Mouse (Mus musculus): ENCODE data around the gene 4930402H24Rik. TPM values are rescaled to one million over a fixed set of nuclear protein-coding genes. Genes with fewer than 3 reads are reported as not detected.

Gene 4930402H24Rik
- polyA plus RNA-seq, 1 experiment from 2014 or later: 28.2 TPM

- Histone ChIP-seq H3K9ac (peak overlapping the region; percentile 74), H3K4me3 (ENCODE audit: low read depth, low read length) (peak overlapping the region; percentile 91), H3K36me3 (ENCODE audit: insufficient read depth) (0 out of 2 replicates have a peak, but pooled peaks cover 6% of the 10 kb centered on the region), H3K9me3 (ENCODE audit: low read depth, low read length) (no peaks in the 10 kb centered on the region), H3K4me2 (peak overlapping the region; percentile 88), H3K27me3 (ENCODE audit: insufficient read depth, low read length) (no peaks in the 10 kb centered on the region), H3K4me1 (ENCODE audit: insufficient read depth) (no peaks in the 10 kb centered on the region; the same call in 1 of the 2 replicates), H3K27ac (ENCODE audit: low read depth) (peak overlapping the region; percentile 78; the same call in 1 of the 2 replicates)
- DNase-seq (no peak), ATAC-seq (ENCODE audit: insufficient read depth) (no peak; the same call in 1 of the 2 replicates)
- WGBS: 0% methylated on average over 19 of the region's 19 CpGs
- peak; percentile 48 for TF ChIP-seq CTCF (IDR thresholded peaks at IDR 0.05; ENCODE audit: low read depth)
These were observed 66.7 kb downstream of the 4930402H24Rik start for GRCm38 (mm10) chr2:130839528-130839873.

GRCm38 (mm10) chr2:130839084-130839483, 67.1 kb downstream of the 4930402H24Rik start:
- 0 out of 2 replicates have a peak, but pooled peaks cover 6% of the 10 kb centered on the region for H3K36me3 ChIP-seq (ENCODE audit: insufficient read depth)
- no peak for ATAC-seq (ENCODE audit: insufficient read depth)
- peak overlapping the region; percentile 91 for H3K4me3 ChIP-seq (ENCODE audit: low read depth, low read length)

GRCm38 (mm10) chr2:130838131-130838530, 68.1 kb downstream of the 4930402H24Rik start:
- Histone ChIP-seq H3K27me3 (ENCODE audit: insufficient read depth, low read length) (no peaks in the 10 kb centered on the region), H3K9me3 (ENCODE audit: low read depth, low read length) (no peaks in the 10 kb centered on the region), H3K27ac (ENCODE audit: low read depth) (no peak overlapping the region), H3K9ac (no peak overlapping the region), H3K4me2 (peak overlapping the region; percentile 88), H3K4me3 (ENCODE audit: low read depth, low read length) (no peak overlapping the region), H3K4me1 (ENCODE audit: insufficient read depth) (no peaks in the 10 kb centered on the region; the same call in 1 of the 2 replicates), H3K36me3 (ENCODE audit: insufficient read depth) (0 out of 2 replicates have a peak, but pooled peaks cover 6% of the 10 kb centered on the region)
- no peak for ATAC-seq (ENCODE audit: insufficient read depth)
- no peak for DNase-seq
- WGBS: 88% methylated on average over 1 of the region's 1 CpGs
- TF ChIP-seq CTCF (IDR thresholded peaks at IDR 0.05; ENCODE audit: low read depth): no peak

More at GRCm38 (mm10) chr2:130839084-130839483, 67.1 kb downstream of the 4930402H24Rik start:
- Histone ChIP-seq H3K4me2 (peak overlapping the region; percentile 88), H3K4me1 (ENCODE audit: insufficient read depth) (no peaks in the 10 kb centered on the region; the same call in 1 of the 2 replicates), H3K27ac (ENCODE audit: low read depth) (peak overlapping the region; percentile 78; the same call in 1 of the 2 replicates), H3K27me3 (ENCODE audit: insufficient read depth, low read length) (no peaks in the 10 kb centered on the region), H3K9ac (peak overlapping the region; percentile 74), H3K9me3 (ENCODE audit: low read depth, low read length) (no peaks in the 10 kb centered on the region)
- no peak for TF ChIP-seq CTCF (IDR thresholded peaks at IDR 0.05; ENCODE audit: low read depth)
- peak; percentile 30 for DNase-seq
- 1% methylated on average over 10 of the region's 10 CpGs for WGBS

GRCm38 (mm10) chr2:130833699-130834098, 72.5 kb downstream of the 4930402H24Rik start:
- Histone ChIP-seq H3K4me3 (ENCODE audit: low read depth, low read length) (no peak overlapping the region), H3K4me1 (ENCODE audit: insufficient read depth) (no peaks in the 10 kb centered on the region; the same call in 1 of the 2 replicates), H3K27ac (ENCODE audit: low read depth) (no peak overlapping the region), H3K9ac (no peak overlapping the region), H3K9me3 (ENCODE audit: low read depth, low read length) (no peaks in the 10 kb centered on the region), H3K36me3 (ENCODE audit: insufficient read depth) (peaks cover 9% of the 10 kb centered on the region; the same call in 1 of the 2 replicates), H3K27me3 (ENCODE audit: insufficient read depth, low read length) (no peaks in the 10 kb centered on the region), H3K4me2 (no peak overlapping the region)
- ATAC-seq (ENCODE audit: insufficient read depth) (no peak), DNase-seq (no peak)
- 67% methylated on average over 3 of the region's 3 CpGs for WGBS
- TF ChIP-seq CTCF (IDR thresholded peaks at IDR 0.05; ENCODE audit: low read depth): no peak

GRCm38 (mm10) chr2:130832582-130832981, 73.6 kb downstream of the 4930402H24Rik start:
- no peak overlapping the region for H3K4me2 ChIP-seq
- DNase-seq (peak; percentile 10), ATAC-seq (ENCODE audit: insufficient read depth) (no peak)
- no peaks in the 10 kb centered on the region for H3K27me3 ChIP-seq (ENCODE audit: insufficient read depth, low read length)
- no peak for TF ChIP-seq CTCF (IDR thresholded peaks at IDR 0.05; ENCODE audit: low read depth)
- H3K9ac ChIP-seq: no peak overlapping the region
- 33% methylated on average over 1 of the region's 1 CpGs for WGBS
- H3K36me3 ChIP-seq (ENCODE audit: insufficient read depth): peaks cover 9% of the 10 kb centered on the region; the same call in 1 of the 2 replicates
- no peaks in the 10 kb centered on the region for H3K9me3 ChIP-seq (ENCODE audit: low read depth, low read length)
- H3K4me1 ChIP-seq (ENCODE audit: insufficient read depth): no peaks in the 10 kb centered on the region
- H3K4me3 ChIP-seq (ENCODE audit: low read depth, low read length): no peak overlapping the region
- no peak overlapping the region for H3K27ac ChIP-seq (ENCODE audit: low read depth)

- H3K4me3 ChIP-seq (ENCODE audit: low read depth, low read length): no peak overlapping the region
- H3K4me1 ChIP-seq (ENCODE audit: insufficient read depth): no peaks in the 10 kb centered on the region
- H3K27me3 ChIP-seq (ENCODE audit: insufficient read depth, low read length): no peaks in the 10 kb centered on the region
- WGBS: 58% methylated on average over 2 of the region's 2 CpGs
- H3K9me3 ChIP-seq (ENCODE audit: low read depth, low read length): no peaks in the 10 kb centered on the region
- ATAC-seq (ENCODE audit: insufficient read depth) (no peak), DNase-seq (no peak)
- peaks cover 5% of the 10 kb centered on the region; the same call in 1 of the 2 replicates for H3K36me3 ChIP-seq (ENCODE audit: insufficient read depth)
- H3K4me2 ChIP-seq: no peak overlapping the region
- no peak overlapping the region for H3K27ac ChIP-seq (ENCODE audit: low read depth)
- TF ChIP-seq CTCF (IDR thresholded peaks at IDR 0.05; ENCODE audit: low read depth): no peak
- no peak overlapping the region for H3K9ac ChIP-seq
These were observed 74.2 kb downstream of the 4930402H24Rik start for GRCm38 (mm10) chr2:130832012-130832411.

- Histone ChIP-seq H3K27ac (ENCODE audit: low read depth) (no peak overlapping the region), H3K4me3 (ENCODE audit: low read depth, low read length) (no peak overlapping the region), H3K27me3 (ENCODE audit: insufficient read depth, low read length) (no peaks in the 10 kb centered on the region), H3K9me3 (ENCODE audit: low read depth, low read length) (no peaks in the 10 kb centered on the region), H3K4me2 (no peak overlapping the region), H3K4me1 (ENCODE audit: insufficient read depth) (no peaks in the 10 kb centered on the region), H3K9ac (no peak overlapping the region), H3K36me3 (ENCODE audit: insufficient read depth) (peaks cover 4% of the 10 kb centered on the region; the same call in 1 of the 2 replicates)
- WGBS: 73% methylated on average over 3 of the region's 3 CpGs
- no peak for DNase-seq
- no peak for TF ChIP-seq CTCF (IDR thresholded peaks at IDR 0.05; ENCODE audit: low read depth)
- ATAC-seq (ENCODE audit: insufficient read depth): no peak
These were observed 76.0 kb downstream of the 4930402H24Rik start for GRCm38 (mm10) chr2:130830236-130830635.
